Mouse (Mus musculus) kidney, postnatal 14 days (tissue): ENCODE measurements around the gene Tex13c1.

Source experiments
- DNase-seq: peaks from one replicate; pipeline ENCODE4 v3.0.0; 2022; ENCODE audit warnings: mixed read lengths

Gene Tex13c1

DNA sequence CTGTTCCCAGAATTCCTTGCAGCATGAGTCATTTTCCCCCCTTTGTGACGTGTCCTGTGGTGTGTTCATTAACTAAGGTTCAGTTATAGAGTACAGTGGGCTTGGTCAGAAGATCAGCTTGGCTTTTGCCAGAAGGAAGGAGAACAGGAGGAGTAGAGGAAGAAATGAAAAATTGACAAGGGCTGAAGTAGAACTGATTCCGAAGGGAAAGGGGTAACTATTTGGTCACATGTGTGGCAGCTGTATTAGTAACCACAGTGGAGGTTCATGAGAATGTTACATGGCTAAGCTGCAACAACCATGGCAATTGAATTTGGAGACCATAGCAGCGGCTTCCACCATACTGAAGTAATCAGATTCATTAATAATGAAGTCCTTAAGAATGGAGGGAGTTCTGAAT, at the start of gene Tex13c1:
Gene Tex13c1, plus strand, starts transcription at position 301 of the 400 bp plus-strand sequence.
- no peak for DNase-seq
